Mouse (Mus musculus): Measurements from ENCODE around the gene Drd5. TPM values are rescaled to one million over a fixed set of nuclear protein-coding genes. Genes with fewer than 3 reads are reported as not detected.

Gene Drd5
- total and polyA plus RNA-seq, 3 experiments = not detected

GRCm38 (mm10) chr5:38276451-38276850, 42.7 kb upstream of the Drd5 start:
- Histone ChIP-seq H3K4me2 (ENCODE audit: insufficient read depth, low read depth, poor library complexity, severe bottlenecking) (no peak overlapping the region), H3K9me3 (replicated peaks; ENCODE audit: low read length) (no peaks in the 10 kb centered on the region), H3K27me3 (replicated peaks) (no peaks in the 10 kb centered on the region), H3K27ac (ENCODE audit: insufficient read depth, low read depth) (no peak overlapping the region), H3K4me3 (replicated peaks in 1 of 3; ENCODE audit: low read depth in 2 of 3, low read length in 2 of 3, poor library complexity in 1 of 3) (no peak overlapping the region), H3K36me3 (replicated peaks in 1 of 2; ENCODE audit: control insufficient read depth in 1 of 2, insufficient read depth in 1 of 2, low read length in 1 of 2) (peaks cover under 1 to 14% of the 10 kb centered on the region in 2 experiments), H3K4me1 (ENCODE audit: control insufficient read depth in 1 of 2, insufficient read depth in 2 of 2) (peaks cover 2 to 5% of the 10 kb centered on the region in 2 experiments; a peak in 1 of 4 replicates), H3K9ac (ENCODE audit: insufficient read depth, low read depth) (no peak overlapping the region), H3K79me2 (replicated peaks; ENCODE audit: control insufficient read depth, extremely low read depth, insufficient read depth, poor library complexity, severe bottlenecking) (no peaks in the 10 kb centered on the region)
- no peak for DNase-seq (ENCODE audit: extremely low read depth)
- dilution Hi-C loops (cut with MboI; ENCODE audit: extremely low pct_ligation_motif_present, extremely low pct_unique_long_range_greater_than_20kb, low sequenced_read_pairs) (no loop called here), in situ Hi-C loops (cut with MboI; ENCODE audit: low pct_ligation_motif_present, low pct_unique_long_range_greater_than_20kb, low sequenced_read_pairs) (no loop called here)
- TF ChIP-seq UBTF (IDR thresholded peaks at IDR 0.05; ENCODE audit: low read depth, low read length) (no peak), IRF4 (IDR thresholded peaks at IDR 0.05; ENCODE audit: low read depth, low read length) (no peak), JUND (conservative IDR thresholded peaks at IDR 0.05; ENCODE audit: low read depth, low read length) (no peak), USF2 (conservative IDR thresholded peaks at IDR 0.05; ENCODE audit: low read depth, low read length) (no peak), ZC3H11A (IDR thresholded peaks at IDR 0.05; ENCODE audit: low read depth, low read length) (no peak), MAX (IDR thresholded peaks at IDR 0.05; ENCODE audit: low read length) (no peak), NRF1 (IDR thresholded peaks at IDR 0.05; ENCODE audit: low read depth, low read length) (no peak), TBP (conservative IDR thresholded peaks at IDR 0.05; ENCODE audit: low read depth, low read length) (no peak), KAT2A (IDR thresholded peaks at IDR 0.05; ENCODE audit: insufficient replicate concordance, low read length) (no peak), MAFK (IDR thresholded peaks at IDR 0.05; ENCODE audit: insufficient replicate concordance, low read length) (no peak), ZMIZ1 (IDR thresholded peaks at IDR 0.05; ENCODE audit: low read depth, low read length) (no peak), ZKSCAN1 (IDR thresholded peaks at IDR 0.05; ENCODE audit: borderline replicate concordance, low read depth, low read length) (no peak), HCFC1 (IDR thresholded peaks at IDR 0.05; ENCODE audit: low read depth, low read length) (no peak), BHLHE40 (IDR thresholded peaks at IDR 0.05; ENCODE audit: low read depth, low read length) (no peak), MXI1 (IDR thresholded peaks at IDR 0.05; ENCODE audit: low read depth, low read length) (no peak), TCF12 (IDR thresholded peaks at IDR 0.05; ENCODE audit: low read depth, low read length) (no peak)

- no peak for TF ChIP-seq CHD1 (IDR thresholded peaks at IDR 0.05; ENCODE audit: low read depth, low read length)
- TF ChIP-seq PAX5 (IDR thresholded peaks at IDR 0.05; ENCODE audit: low read length) = no peak
- no peak for TF ChIP-seq HCFC1 (IDR thresholded peaks at IDR 0.05; ENCODE audit: low read depth, low read length)
- TF ChIP-seq SMC3 (IDR thresholded peaks at IDR 0.05; ENCODE audit: low read depth, low read length) = no peak
- TF ChIP-seq MEF2A (IDR thresholded peaks at IDR 0.05; ENCODE audit: borderline replicate concordance, low read depth, low read length) = no peak
- no peak for TF ChIP-seq NRF1 (IDR thresholded peaks at IDR 0.05; ENCODE audit: low read depth, low read length)
- TF ChIP-seq MXI1 (IDR thresholded peaks at IDR 0.05; ENCODE audit: low read depth, low read length) = no peak
- TF ChIP-seq RCOR1 (conservative IDR thresholded peaks at IDR 0.05; ENCODE audit: low read depth, low read length) = no peak
- no peak for TF ChIP-seq USF2 (conservative IDR thresholded peaks at IDR 0.05; ENCODE audit: low read depth, low read length)
- no peak for TF ChIP-seq NELFE (IDR thresholded peaks at IDR 0.05; ENCODE audit: low read depth, low read length)
- TF ChIP-seq GABPA (IDR thresholded peaks at IDR 0.05; ENCODE audit: insufficient replicate concordance, low read depth, low read length) = no peak
- TF ChIP-seq POLR2AphosphoS2 (IDR thresholded peaks at IDR 0.05; ENCODE audit: low read depth, low read length) = no peak
- no peak for TF ChIP-seq E2F4 (IDR thresholded peaks at IDR 0.05; ENCODE audit: insufficient replicate concordance, low read depth, low read length)
- TF ChIP-seq TCF12 (IDR thresholded peaks at IDR 0.05; ENCODE audit: low read depth, low read length) = no peak
- no peak for TF ChIP-seq UBTF (IDR thresholded peaks at IDR 0.05; ENCODE audit: low read depth, low read length)
- Histone ChIP-seq H3K4me2 (ENCODE audit: insufficient read depth, low read depth, poor library complexity, severe bottlenecking) (no peak overlapping the region), H3K27me3 (replicated peaks) (no peaks in the 10 kb centered on the region), H3K9me3 (replicated peaks; ENCODE audit: low read length) (no peaks in the 10 kb centered on the region), H3K9ac (ENCODE audit: insufficient read depth, low read depth) (no peak overlapping the region), H3K4me1 (ENCODE audit: control insufficient read depth in 1 of 2, insufficient read depth in 2 of 2) (peaks cover 2 to 5% of the 10 kb centered on the region in 2 experiments; a peak in 1 of 4 replicates), H3K4me3 (replicated peaks in 1 of 3; ENCODE audit: low read depth in 2 of 3, low read length in 2 of 3, poor library complexity in 1 of 3) (no peak overlapping the region), H3K27ac (ENCODE audit: insufficient read depth, low read depth) (no peak overlapping the region), H3K79me2 (replicated peaks; ENCODE audit: control insufficient read depth, extremely low read depth, insufficient read depth, poor library complexity, severe bottlenecking) (no peaks in the 10 kb centered on the region), H3K36me3 (replicated peaks in 1 of 2; ENCODE audit: control insufficient read depth in 1 of 2, insufficient read depth in 1 of 2, low read length in 1 of 2) (peaks cover 0 to 8% of the 10 kb centered on the region in 2 experiments)
- dilution Hi-C loops (cut with MboI; ENCODE audit: extremely low pct_ligation_motif_present, extremely low pct_unique_long_range_greater_than_20kb, low sequenced_read_pairs) (no loop called here), in situ Hi-C loops (cut with MboI; ENCODE audit: low pct_ligation_motif_present, low pct_unique_long_range_greater_than_20kb, low sequenced_read_pairs) (no loop called here)
- DNase-seq (ENCODE audit: extremely low read depth) = no peak
Measured at GRCm38 (mm10) chr5:38277098-38277866, 41.9 kb upstream of the Drd5 start.

All from CH12.LX (cell line).